Mouse (Mus musculus) bone marrow macrophage, adult 2 months (primary cell): ENCODE data around the gene Olfr692.

ENCODE experiments used
- CTCF ChIP-seq: IDR thresholded peaks from 2 replicates; pipeline ENCODE4 v1.5.1; 2012; ENCODE audit warnings: low read depth, mild to moderate bottlenecking, low read length, moderate library complexity
- POLR2A ChIP-seq: IDR thresholded peaks from 2 replicates; pipeline ENCODE4 v1.6.1; 2012; ENCODE audit warnings: mild to moderate bottlenecking, low read depth, low read length, borderline replicate concordance

DNA sequence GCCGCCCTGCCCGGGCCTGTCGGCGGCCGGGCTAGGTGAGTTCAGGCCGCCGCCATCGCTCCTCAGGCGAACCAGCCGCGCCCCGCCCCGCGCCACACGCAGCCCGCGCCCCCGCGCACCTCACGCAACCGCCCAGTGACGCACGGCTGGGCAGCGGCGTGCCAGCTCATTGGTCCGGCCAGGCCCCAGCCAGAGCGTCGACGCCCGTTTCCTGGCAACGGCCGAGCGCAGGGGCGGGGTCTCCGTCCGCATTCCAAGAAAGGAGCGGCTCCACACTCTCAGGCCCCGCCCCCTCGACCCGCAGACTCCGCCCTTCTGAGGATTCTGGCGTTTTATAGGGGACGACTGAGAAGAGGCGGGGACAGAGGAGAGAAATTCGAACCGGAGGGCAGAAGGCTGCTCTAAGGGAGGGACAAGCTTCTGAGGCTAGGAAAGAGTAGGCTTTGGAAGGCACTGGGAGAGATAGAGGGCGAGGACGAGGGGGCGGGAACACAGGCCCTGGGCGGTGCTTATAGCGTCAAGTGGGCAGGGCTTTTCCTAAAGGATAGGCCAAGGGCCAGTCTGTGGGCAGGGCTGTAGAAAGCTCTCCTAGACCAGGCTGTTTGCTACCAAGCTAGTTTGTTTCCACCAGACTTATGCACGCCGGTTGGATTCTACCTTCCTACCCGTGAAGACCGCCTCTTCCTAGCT, 32.0 kb downstream of the Olfr692 start, which contains the start of gene Fam160a2:
- TF ChIP-seq POLR2A (peak; percentile 62; the same call in 1 of the 2 replicates), CTCF (no peak)
